Mouse (Mus musculus): ENCODE measurements around the gene Lyzl4. TPM values are rescaled to one million over a fixed set of nuclear protein-coding genes. Genes with fewer than 3 reads are reported as not detected.

Gene Lyzl4
- polyA plus RNA-seq, 1 experiment from 2014 or later, result not detected

Other genes starting within 250 kb of the Lyzl4 start
- 0.72 TPM in 1 of 2 replicates, not detected in the other for gene Cck, start 146.4 kb downstream of the Lyzl4 start, polyA plus RNA-seq (2014; fragmentation: Nextera tagmentation; extraction: Ambion mirVana)
- 0.11 and 0.16 TPM in 2 replicates for gene Vipr1, start 620 bp upstream of the Lyzl4 start, polyA plus RNA-seq (2014; fragmentation: Nextera tagmentation; extraction: Ambion mirVana)
- 4.4 and 4.9 TPM in 2 replicates for gene Sec22c, start 63.4 kb upstream of the Lyzl4 start, polyA plus RNA-seq (2014; fragmentation: Nextera tagmentation; extraction: Ambion mirVana)
- 227 and 237 TPM in 2 replicates for gene Ss18l2, start 68.2 kb upstream of the Lyzl4 start, polyA plus RNA-seq (2014; fragmentation: Nextera tagmentation; extraction: Ambion mirVana)
- gene Nktr, start 77.1 kb upstream of the Lyzl4 start, polyA plus RNA-seq (2014; fragmentation: Nextera tagmentation; extraction: Ambion mirVana), result 48.7 and 50.4 TPM in 2 replicates
- 14.0 and 16.5 TPM in 2 replicates for gene Zfp651, start 117.2 kb upstream of the Lyzl4 start, polyA plus RNA-seq (2014; fragmentation: Nextera tagmentation; extraction: Ambion mirVana)
- gene Klhl40, start 135.5 kb upstream of the Lyzl4 start, polyA plus RNA-seq (2014; fragmentation: Nextera tagmentation; extraction: Ambion mirVana), result 3.6 and 3.8 TPM in 2 replicates
- 17.8 and 18.6 TPM in 2 replicates for gene Hhatl, start 150.4 kb upstream of the Lyzl4 start, polyA plus RNA-seq (2014; fragmentation: Nextera tagmentation; extraction: Ambion mirVana)
- 0.22 and 0.27 TPM in 2 replicates for gene Ccdc13, start 197.4 kb upstream of the Lyzl4 start, polyA plus RNA-seq (2014; fragmentation: Nextera tagmentation; extraction: Ambion mirVana)
- gene Higd1a, start 216.3 kb upstream of the Lyzl4 start, polyA plus RNA-seq (2014; fragmentation: Nextera tagmentation; extraction: Ambion mirVana), result 252 and 275 TPM in 2 replicates

All from heart, embryonic 14.5 days (tissue).